Mouse (Mus musculus) megakaryocyte progenitor cell, adult 5-6 weeks (primary cell): ENCODE measurements around the gene Mlxip. TPM values are rescaled to one million over a fixed set of nuclear protein-coding genes. Genes with fewer than 3 reads are reported as not detected.
A peak's percentile ranks its signal among the peaks of the same experiment; 100 is the strongest.

Source experiments
- ATAC-seq: replicated peaks from 2 replicates; pipeline ENCODE4 v1.8.0; 2016; ENCODE audit warnings: mild to moderate bottlenecking, moderate TSS enrichment, inconsistent platforms; ENCODE audit not compliant: poor library complexity
- total RNA-seq, 2 experiments: library from RNA; stranded (forward) in 1 of 2; stranded (reverse) in 1 of 2; fragments of 157-497, 149-512 nt in 1 of 2; fragments of 200-1000 nt in 1 of 2; gene quantifications; 2 replicates each; pipeline versions ENCODE4 v1.2.3 to v1.2.4; 2015 to 2017

Mlxip gene
- total RNA-seq, 2 experiments from 2014 or later: 11.3 to 32.6 TPM

GRCm38 (mm10) chr5:123427556-123427955 is 33.0 kb downstream of the Mlxip start:
- peak; percentile 89 for ATAC-seq

- ATAC-seq: no peak
These were observed 37.1 kb downstream of the Mlxip start for GRCm38 (mm10) chr5:123431524-123432304.

GRCm38 (mm10) chr5:123432305-123432874 is 37.8 kb downstream of the Mlxip start:
- no peak for ATAC-seq

GRCm38 (mm10) chr5:123436071-123436779 is 41.6 kb downstream of the Mlxip start:
- peak; percentile 59; the same call in 1 of the 2 replicates for ATAC-seq

GRCm38 (mm10) chr5:123436780-123437175 is 42.2 kb downstream of the Mlxip start:
- peak; percentile 86 for ATAC-seq

GRCm38 (mm10) chr5:123438381-123438780 is 43.8 kb downstream of the Mlxip start:
- no peak for ATAC-seq

GRCm38 (mm10) chr5:123439312-123439711 is 44.7 kb downstream of the Mlxip start:
- no peak for ATAC-seq

GRCm38 (mm10) chr5:123439941-123440340 is 45.3 kb downstream of the Mlxip start:
- ATAC-seq: no peak

- ATAC-seq: no peak
These were observed 46.1 kb downstream of the Mlxip start for GRCm38 (mm10) chr5:123440664-123441063.

GRCm38 (mm10) chr5:123442283-123442682 is 47.7 kb downstream of the Mlxip start:
- ATAC-seq: no peak

- peak; percentile 80 for ATAC-seq
These were observed 49.5 kb downstream of the Mlxip start for GRCm38 (mm10) chr5:123444069-123444468.

- no peak for ATAC-seq
These were observed 50.3 kb downstream of the Mlxip start for GRCm38 (mm10) chr5:123444849-123445334.

GRCm38 (mm10) chr5:123451886-123452285 is 57.3 kb downstream of the Mlxip start:
- ATAC-seq: no peak

- ATAC-seq: no peak
These were observed 66.8 kb downstream of the Mlxip start for GRCm38 (mm10) chr5:123461420-123461819.

- no peak for ATAC-seq
These were observed 70.0 kb downstream of the Mlxip start for GRCm38 (mm10) chr5:123464638-123465037.

- ATAC-seq: peak; percentile 60
These were observed 76.3 kb downstream of the Mlxip start for GRCm38 (mm10) chr5:123470784-123471400.

GRCm38 (mm10) chr5:123473817-123474216 is 79.2 kb downstream of the Mlxip start:
- ATAC-seq: no peak

- peak; percentile 34; the same call in 1 of the 2 replicates for ATAC-seq
These were observed 93.2 kb downstream of the Mlxip start for GRCm38 (mm10) chr5:123487659-123488395.

- no peak for ATAC-seq
These were observed 94.7 kb downstream of the Mlxip start, which contains the start of the genes Lrrc43 and Il31 for GRCm38 (mm10) chr5:123489112-123489785. Lrrc43 (plus strand) TSS chr5:123489305. Il31 (minus strand) TSS chr5:123489489.

GRCm38 (mm10) chr5:123489935-123490334 is 95.3 kb downstream of the Mlxip start:
- no peak for ATAC-seq
